In genomic region chr17:80193075-80193474, GRCm38 (mm10) we compare ENCODE assay signal across 10 mouse cellular contexts. TPM values are rescaled to one million over a fixed set of nuclear protein-coding genes. Genes with fewer than 3 reads are reported as not detected.
DNase-seq lines count a peak whose midpoint lies in the region; ATAC-seq and TF ChIP-seq lines count a peak whose summit lies in the region.
"Had no signal": no experiment of that assay in that cellular context is flagged by ENCODE, and none has a peak within 500 bp of the region (broad histone marks: within the 10 kb centered on the region; RNA-seq: fewer than 3 reads in every experiment).

No protein-coding gene starts in this region.

- no peaks in the 10 kb centered on the region for H3K9me3 ChIP-seq in CH12.LX (replicated peaks; ENCODE audit: low read length)
- H3K9me3 ChIP-seq: heart, embryonic 12.5 days; neural tube, embryonic 12.5 days had no signal

- peaks cover 14 to 33% of the 10 kb centered on the region in 2 experiments for H3K36me3 ChIP-seq in CH12.LX (replicated peaks in 1 of 2; ENCODE audit: control insufficient read depth in 1 of 2, insufficient read depth in 1 of 2, low read length in 1 of 2)

- in situ Hi-C loops in CH12.LX (cut with MboI; ENCODE audit: low pct_ligation_motif_present, low pct_unique_long_range_greater_than_20kb, low sequenced_read_pairs) = loop anchor here (25.0 kb wide), 2 partner anchors 306 to 481 kb away; partner anchors contain the start of genes Atl2 and Cyp1b1

- no peak overlapping the region for H3K27ac ChIP-seq in layer of hippocampus, adult 2 months
- H3K27ac ChIP-seq in CH12.LX (ENCODE audit: insufficient read depth, low read depth) = no peak overlapping the region
- H3K27ac ChIP-seq: neural tube, embryonic 12.5 days had no signal

- DNase-seq in embryo, embryonic 10 days (ENCODE audit: low spot score) = peak; percentile 47
- DNase-seq in embryo, embryonic 9.5 days (ENCODE audit: extremely low spot score) = no peak
- DNase-seq in layer of hippocampus, adult 2 months (ENCODE audit: low spot score in 2 of 2) = peak; percentile 23 to 30
- no peak for DNase-seq in layer of hippocampus, postnatal 10 days (ENCODE audit: low spot score in 2 of 2)
- DNase-seq in CH12.LX (ENCODE audit: extremely low read depth) = no peak
- no peak for DNase-seq in urinary bladder, postnatal 36 days (ENCODE audit: low spot score in 2 of 2)
- no peak for DNase-seq in urinary bladder, adult 2 months (ENCODE audit: low spot score)

- H3K4me1 ChIP-seq in CH12.LX (ENCODE audit: control insufficient read depth in 1 of 2, insufficient read depth in 2 of 2) = peaks cover 0 to 11% of the 10 kb centered on the region in 2 experiments; a peak in 2 of 4 replicates
- H3K4me1 ChIP-seq: heart, embryonic 12.5 days had no signal

- dilution Hi-C loops in CH12.LX (cut with MboI; ENCODE audit: extremely low pct_ligation_motif_present, extremely low pct_unique_long_range_greater_than_20kb, low sequenced_read_pairs) = no loop called here

- no peak overlapping the region for H3K4me3 ChIP-seq in layer of hippocampus, adult 2 months
- no peak overlapping the region for H3K4me3 ChIP-seq in CH12.LX (replicated peaks in 1 of 3; ENCODE audit: low read depth in 2 of 3, low read length in 2 of 3, poor library complexity in 1 of 3)
- H3K4me3 ChIP-seq: heart, embryonic 12.5 days; neural tube, embryonic 12.5 days had no signal

- no peak overlapping the region for H3K9ac ChIP-seq in CH12.LX (ENCODE audit: insufficient read depth, low read depth)
- H3K9ac ChIP-seq: heart, embryonic 12.5 days; neural tube, embryonic 12.5 days had no signal

- no peak overlapping the region for H3K4me2 ChIP-seq in CH12.LX (ENCODE audit: insufficient read depth, low read depth, poor library complexity, severe bottlenecking)
- H3K4me2 ChIP-seq: heart, embryonic 12.5 days; neural tube, embryonic 12.5 days had no signal

- no peak for TF ChIP-seq POLR2A in CH12.LX (IDR thresholded peaks at IDR 0.05; ENCODE audit: low read depth, low read length)

- TF ChIP-seq CTCF in layer of hippocampus, adult 2 months (conservative IDR thresholded peaks at IDR 0.05) = peak; percentile 82
- peak in 1 of 2 experiments; percentile 76; a peak in 2 of 4 replicates for TF ChIP-seq CTCF in CH12.LX (conservative IDR thresholded peaks at IDR 0.05 in 1 of 2, IDR thresholded peaks at IDR 0.05 in 1 of 2; ENCODE audit: low read depth in 2 of 2, low read length in 2 of 2)

- no peaks in the 10 kb centered on the region for H3K79me2 ChIP-seq in CH12.LX (replicated peaks; ENCODE audit: control insufficient read depth, extremely low read depth, insufficient read depth, poor library complexity, severe bottlenecking)

- TF ChIP-seq RAD21 in CH12.LX (IDR thresholded peaks at IDR 0.05; ENCODE audit: low read depth, low read length) = peak; percentile 81

- no peaks in the 10 kb centered on the region for H3K27me3 ChIP-seq in CH12.LX (replicated peaks)
- H3K27me3 ChIP-seq: heart, embryonic 12.5 days; neural tube, embryonic 12.5 days had no signal

- no peak for TF ChIP-seq EP300 in CH12.LX (IDR thresholded peaks at IDR 0.05; ENCODE audit: low read length)

- peak; percentile 53; the same call in 1 of the 2 replicates for ATAC-seq in granulocyte monocyte progenitor cell, adult 5-6 weeks (replicated peaks; ENCODE audit: poor library complexity, severe bottlenecking)

TF ChIP-seq in CH12.LX, 34 proteins besides CTCF, POLR2A, EP300 and RAD21:
- TF ChIP-seq USF1 (IDR thresholded peaks at IDR 0.05; ENCODE audit: low read depth, low read length) (no peak), ELF1 (IDR thresholded peaks at IDR 0.05; ENCODE audit: low read depth, low read length) (no peak), SMC3 (IDR thresholded peaks at IDR 0.05; ENCODE audit: low read depth, low read length) (peak; percentile 69), HCFC1 (IDR thresholded peaks at IDR 0.05; ENCODE audit: low read depth, low read length) (no peak), KAT2A (IDR thresholded peaks at IDR 0.05; ENCODE audit: insufficient replicate concordance, low read length) (no peak), ZKSCAN1 (IDR thresholded peaks at IDR 0.05; ENCODE audit: borderline replicate concordance, low read depth, low read length) (no peak), CHD1 (IDR thresholded peaks at IDR 0.05; ENCODE audit: low read depth, low read length) (no peak), ZNF384 (IDR thresholded peaks at IDR 0.05; ENCODE audit: low read depth, low read length) (peak; percentile 63), E2F4 (IDR thresholded peaks at IDR 0.05; ENCODE audit: insufficient replicate concordance, low read depth, low read length) (no peak), BHLHE40 (IDR thresholded peaks at IDR 0.05; ENCODE audit: low read depth, low read length) (0 out of 2 replicates have a peak, but pooled peaks have one; percentile 3), MXI1 (IDR thresholded peaks at IDR 0.05; ENCODE audit: low read depth, low read length) (no peak), ZC3H11A (IDR thresholded peaks at IDR 0.05; ENCODE audit: low read depth, low read length) (peak; percentile 38; the same call in 1 of the 2 replicates), ETS1 (conservative IDR thresholded peaks at IDR 0.05; ENCODE audit: low read depth, low read length) (no peak), JUND (conservative IDR thresholded peaks at IDR 0.05; ENCODE audit: low read depth, low read length) (0 out of 2 replicates have a peak, but pooled peaks have one; percentile 23)

RNA-seq across cellular contexts. Expression of gene Srsf7, which starts 14.0 kb away (rescaled TPM):
- total RNA-seq in layer of hippocampus, adult 2 months (2021) = 100 to 1,000 TPM; 116 to 132 TPM
- total RNA-seq in layer of hippocampus, postnatal 10 days (2021) = 100 to 1,000 TPM; 122 to 141 TPM
- total RNA-seq in CH12.LX (2012; rRNA removed) (268 and 366 TPM in 2 replicates), CH12.LX (2014; rRNA removed) (442 and 482 TPM in 2 replicates)
- 383 and 398 TPM in 2 replicates for polyA plus RNA-seq in CH12.LX (2012; ENCODE audit: insufficient read length, low read depth)
- 481 and 582 TPM in 2 replicates for total RNA-seq in granulocyte monocyte progenitor cell, adult 5-6 weeks (2014; fragmentation: Nextera tagmentation)
- 445 and 565 TPM in 2 replicates for total RNA-seq in granulocyte monocyte progenitor cell, adult 5-6 weeks (2017)
- polyA plus RNA-seq in urinary bladder, adult 2 months (2012; rRNA removed) = 133 and 176 TPM in 2 replicates

RNA-seq across cellular contexts. Expression of gene Ttc39d, which starts 14.2 kb away (rescaled TPM):
- total RNA-seq in layer of hippocampus, adult 2 months (2021) = under 1 TPM; 0.15 to 0.28 TPM
- total RNA-seq in layer of hippocampus, postnatal 10 days (2021) = under 1 TPM; 0.16 to 0.22 TPM
- 0.13 TPM in 1 of 2 replicates, not detected in the other for total RNA-seq in CH12.LX (2012; rRNA removed)
- total RNA-seq in CH12.LX (2014; rRNA removed) = not detected in 2 replicates
- not detected in 2 replicates for polyA plus RNA-seq in CH12.LX (2012; ENCODE audit: insufficient read length, low read depth)
- total RNA-seq in granulocyte monocyte progenitor cell, adult 5-6 weeks (2014; fragmentation: Nextera tagmentation) = not detected in 2 replicates
- not detected in 2 replicates for total RNA-seq in granulocyte monocyte progenitor cell, adult 5-6 weeks (2017)
- 0.09 TPM in 1 of 2 replicates, not detected in the other for polyA plus RNA-seq in urinary bladder, adult 2 months (2012; rRNA removed)
- polyA plus RNA-seq: neural tube, embryonic 12.5 days had no signal

RNA-seq across cellular contexts. Expression of gene Gemin6, which starts 31.2 kb away (rescaled TPM):
- total RNA-seq in layer of hippocampus, adult 2 months (2021) = 1 to 10 TPM; 5.1 to 6.1 TPM
- total RNA-seq in layer of hippocampus, postnatal 10 days (2021) = 1 to 10 TPM; 5.1 to 6.8 TPM
- 65.6 and 85.9 TPM in 2 replicates for total RNA-seq in CH12.LX (2012; rRNA removed)
- total RNA-seq in CH12.LX (2014; rRNA removed) = 120 and 143 TPM in 2 replicates
- 63.4 and 66.0 TPM in 2 replicates for polyA plus RNA-seq in CH12.LX (2012; ENCODE audit: insufficient read length, low read depth)
- total RNA-seq in granulocyte monocyte progenitor cell, adult 5-6 weeks (2014; fragmentation: Nextera tagmentation) = 31.3 and 38.3 TPM in 2 replicates
- total RNA-seq in granulocyte monocyte progenitor cell, adult 5-6 weeks (2017) = 37.7 and 41.0 TPM in 2 replicates
- polyA plus RNA-seq in urinary bladder, adult 2 months (2012; rRNA removed) = 8.1 and 8.9 TPM in 2 replicates

Comparison
In these comparisons a context has a peak if more than half of its experiments do, and no peak if none do; other contexts are left out.
1. DNase-seq: peak in embryo, embryonic 10 days (single experiment) and layer of hippocampus, adult 2 months (2 of 2); none in embryo, embryonic 9.5 days (single experiment), layer of hippocampus, postnatal 10 days (0 of 2), CH12.LX (single experiment), urinary bladder, postnatal 36 days (0 of 2) and urinary bladder, adult 2 months (single experiment).
2. RNA of gene Gemin6, which starts 31.2 kb away (total RNA-seq): 65.6 to 143 TPM in CH12.LX and 31.3 to 41.0 TPM in granulocyte monocyte progenitor cell, adult 5-6 weeks; 5.1 to 6.8 TPM in layer of hippocampus, postnatal 10 days and 5.1 to 6.1 TPM in layer of hippocampus, adult 2 months; every median in the first group is over 4 times any median in the second.